Mouse (Mus musculus): Measurements from ENCODE around the gene Pkp1.

Gene Pkp1

GRCm38 (mm10) chr1:135828918-135829317, 90.1 kb downstream of the Pkp1 start:
- peak; percentile 39 for DNase-seq (ENCODE audit: low read depth, low spot score)

- DNase-seq (ENCODE audit: low read depth, low spot score), result no peak
Observed at GRCm38 (mm10) chr1:135821780-135822179, 97.2 kb downstream of the Pkp1 start.
